Mouse (Mus musculus) effector memory CD4-positive, alpha-beta T cell, adult 5 months (primary cell): ENCODE results near the gene Apol11b. TPM values are rescaled to one million over a fixed set of nuclear protein-coding genes. Genes with fewer than 3 reads are reported as not detected.

Experiments used
- polyA plus RNA-seq: library from polyadenylated mRNA; unstranded; fragments of 100-300 nt; shearing (Covaris generic); gene quantifications from one replicate; pipeline ENCODE4 v1.2.1, GENCODE M21; 2017

Apol11b gene
- 0.22 TPM for polyA plus RNA-seq

GRCm38 (mm10) chr15:77643176-77643575, at the start of gene Apol11b:
Gene Apol11b (minus strand): TSS chr15:77643286.

DNA sequence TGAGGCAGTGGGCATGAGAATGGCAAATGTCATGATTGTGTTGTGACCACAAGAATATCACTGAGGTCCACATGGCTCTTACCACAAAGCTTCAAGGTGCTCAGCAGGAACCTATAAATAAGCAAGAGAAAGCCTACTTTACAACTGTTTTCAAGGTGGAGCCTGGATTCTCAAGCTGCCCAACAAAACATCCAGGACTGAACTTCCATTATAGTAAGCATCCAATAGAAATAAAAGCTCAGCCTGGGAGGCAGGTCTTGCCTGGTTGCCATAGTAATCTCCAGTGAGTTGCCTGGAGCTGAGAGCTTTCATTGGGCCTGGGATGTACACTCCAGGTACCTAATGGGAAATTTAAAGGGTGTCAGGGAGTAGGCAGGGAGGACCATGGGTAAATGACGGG, 44.1 kb downstream of the Apol11b start, which contains the start of gene Gm36245:
Gene Gm36245, plus strand, starts transcription at position 301 of the 400 bp plus-strand sequence.

GRCm38 (mm10) chr15:77595961-77596360, 47.1 kb downstream of the Apol11b start, which contains the start of gene Apol10b:
Gene Apol10b (minus strand): TSS chr15:77596125.

Other genes with a start within 250 kb of the Apol11b start
- not detected for gene Apol7a, start 244.2 kb downstream of the Apol11b start, polyA plus RNA-seq
- not detected for gene Apol9a, start 232.2 kb downstream of the Apol11b start, polyA plus RNA-seq
- 1.3 TPM for gene Apol7b, start 195.8 kb downstream of the Apol11b start, polyA plus RNA-seq
- gene Apol10a, start 166.2 kb downstream of the Apol11b start, polyA plus RNA-seq = not detected
- gene Apol11a, start 135.0 kb downstream of the Apol11b start, polyA plus RNA-seq = not detected
- gene Apol7c, start 110.0 kb downstream of the Apol11b start, polyA plus RNA-seq = not detected
- gene 1700025B11Rik, start 81.4 kb downstream of the Apol11b start, polyA plus RNA-seq = not detected
- 0.89 TPM for gene Apol10b, start 47.2 kb downstream of the Apol11b start, polyA plus RNA-seq
- not detected for gene Gm36245, start 44.0 kb downstream of the Apol11b start, polyA plus RNA-seq
- gene Apol7e, start 55.6 kb upstream of the Apol11b start, polyA plus RNA-seq = 91.3 TPM
- not detected for gene Apol9b, start 85.8 kb upstream of the Apol11b start, polyA plus RNA-seq
- gene Apol8, start 113.7 kb upstream of the Apol11b start, polyA plus RNA-seq = not detected
- gene Myh9, start 198.9 kb upstream of the Apol11b start, polyA plus RNA-seq = 294 TPM